Mouse (Mus musculus) liver, embryonic 14.5 days (tissue): ENCODE measurements around the gene Mmachc.

Experiments used
- CTCF ChIP-seq: IDR thresholded peaks from 2 replicates; pipeline ENCODE4 v1.5.1; 2016; ENCODE audit warnings: antibody characterized with exemption, low read depth, control low read depth
- EP300 ChIP-seq: IDR thresholded peaks from 2 replicates; pipeline ENCODE4 v1.6.1; 2016; ENCODE audit warnings: antibody characterized with exemption, low read depth

GRCm38 (mm10) chr4:116698693-116699342 lies 9.4 kb downstream of the Mmachc start:
- no peak for TF ChIP-seq CTCF
- no peak for TF ChIP-seq EP300
